Mouse (Mus musculus): ENCODE results near the gene Tex19.2.

Gene Tex19.2

GRCm38 (mm10) chr11:121111601-121112000 lies 6.9 kb downstream of the Tex19.2 start:
- WGBS = 94% methylated on average over 1 of the region's 1 CpGs

DNA sequence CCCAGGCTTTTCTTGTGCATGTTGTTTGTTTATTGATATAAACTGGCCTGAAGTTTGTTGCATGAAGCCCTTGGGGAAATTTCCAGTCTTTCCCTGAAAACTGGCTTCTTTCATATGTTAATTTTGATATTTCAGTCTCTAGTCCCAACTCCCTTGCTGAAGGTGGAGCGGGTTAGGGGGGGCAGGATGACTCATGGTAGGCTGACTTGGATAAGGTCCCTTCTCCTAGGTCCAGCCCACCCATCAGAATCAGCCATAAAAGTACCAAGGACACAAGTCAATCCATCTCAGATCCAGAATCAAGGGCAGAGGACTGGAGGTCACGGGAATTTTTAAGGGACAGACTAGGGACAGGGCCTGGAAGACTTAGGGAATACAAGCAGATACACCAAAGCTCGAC lies 7.4 kb downstream of the Tex19.2 start:
- 78% methylated on average over 3 of the region's 3 CpGs for WGBS

- WGBS = 20% methylated on average over 2 of the region's 2 CpGs
These were observed 8.5 kb downstream of the Tex19.2 start for GRCm38 (mm10) chr11:121109986-121110385.

DNA sequence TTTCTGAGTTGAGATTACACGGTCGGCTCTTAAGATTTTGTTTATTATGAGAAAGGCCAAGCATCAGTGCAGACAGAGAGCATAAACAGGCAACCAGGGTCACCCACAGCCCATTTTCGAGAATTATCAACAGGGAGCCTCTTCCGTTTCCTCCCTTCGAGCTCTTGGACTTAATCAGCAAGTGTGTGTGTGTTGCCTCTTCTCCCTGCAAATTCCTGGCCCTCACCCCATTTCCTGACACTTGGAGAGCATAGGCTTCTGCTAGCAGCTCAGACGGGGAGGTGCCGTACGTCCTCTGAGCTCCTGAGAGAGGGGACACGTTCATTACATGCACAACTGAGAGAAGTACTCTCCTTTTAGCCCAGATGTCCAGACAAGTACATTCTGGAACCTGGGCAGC lies 10.4 kb downstream of the Tex19.2 start:
- WGBS = 62% methylated on average over 9 of the region's 9 CpGs

GRCm38 (mm10) chr11:121107242-121107641 lies 11.2 kb downstream of the Tex19.2 start:
- 82% methylated on average over 1 of the region's 1 CpGs for WGBS

DNA sequence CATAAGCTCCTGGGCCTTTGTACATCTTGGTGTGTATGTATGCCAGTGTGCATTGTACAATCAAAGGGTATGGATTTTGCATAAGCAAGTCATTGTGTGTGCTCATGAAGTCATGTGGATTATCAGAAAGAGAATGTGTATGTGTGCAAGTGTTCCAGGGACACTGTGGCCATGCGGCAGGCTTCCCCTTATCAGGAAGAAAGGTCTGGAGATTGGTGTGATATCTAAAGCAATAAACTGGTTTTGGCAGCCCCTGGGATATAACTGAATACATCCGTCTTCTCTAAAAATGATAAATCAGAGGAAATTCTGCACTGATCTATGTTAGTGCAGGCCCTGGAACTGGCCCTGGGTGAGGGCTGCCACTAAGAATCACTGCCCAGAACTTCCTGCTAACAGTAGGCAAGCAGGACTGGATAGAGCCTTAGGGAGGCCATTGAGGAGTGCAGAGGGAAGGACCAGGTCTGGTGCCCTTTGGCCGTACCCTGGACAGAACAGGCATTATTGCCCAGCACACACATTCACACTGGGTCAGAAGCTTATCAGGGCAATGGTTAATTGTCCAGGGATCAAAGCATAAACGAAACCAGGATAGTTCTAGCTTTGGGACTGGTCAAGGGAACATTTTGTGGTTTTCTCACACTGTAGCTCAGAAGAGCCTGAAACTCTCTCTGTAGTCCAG lies 17.2 kb downstream of the Tex19.2 start:
- 89% methylated on average over 4 of the region's 4 CpGs for WGBS

DNA sequence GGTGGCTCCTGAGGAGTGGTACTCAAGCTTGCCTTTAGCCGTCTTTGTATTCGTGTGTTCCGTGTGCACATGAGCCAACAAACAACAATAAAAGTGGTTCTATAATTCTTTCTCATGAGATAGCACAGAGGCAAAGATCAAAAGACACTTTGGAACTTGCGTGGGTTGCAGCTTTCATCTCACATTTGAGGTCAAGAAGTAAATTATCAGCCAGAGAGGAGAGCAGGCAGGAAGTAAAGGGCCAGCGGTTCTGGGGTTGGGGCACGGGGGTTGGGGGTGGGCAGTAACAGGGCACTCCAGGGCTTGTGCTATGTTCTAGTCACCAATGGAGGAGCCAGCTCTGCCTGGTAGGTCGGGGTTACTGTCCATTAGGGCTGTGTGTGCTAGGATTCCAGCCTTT lies 17.8 kb downstream of the Tex19.2 start:
- 73% methylated on average over 7 of the region's 7 CpGs for WGBS

GRCm38 (mm10) chr11:121099762-121100161 lies 18.7 kb downstream of the Tex19.2 start:
- WGBS = 71% methylated on average over 7 of the region's 7 CpGs

- 93% methylated on average over 14 of the region's 14 CpGs for whole genome bisulfite sequencing
These were observed 25.6 kb downstream of the Tex19.2 start for GRCm38 (mm10) chr11:121092606-121093585.

DNA sequence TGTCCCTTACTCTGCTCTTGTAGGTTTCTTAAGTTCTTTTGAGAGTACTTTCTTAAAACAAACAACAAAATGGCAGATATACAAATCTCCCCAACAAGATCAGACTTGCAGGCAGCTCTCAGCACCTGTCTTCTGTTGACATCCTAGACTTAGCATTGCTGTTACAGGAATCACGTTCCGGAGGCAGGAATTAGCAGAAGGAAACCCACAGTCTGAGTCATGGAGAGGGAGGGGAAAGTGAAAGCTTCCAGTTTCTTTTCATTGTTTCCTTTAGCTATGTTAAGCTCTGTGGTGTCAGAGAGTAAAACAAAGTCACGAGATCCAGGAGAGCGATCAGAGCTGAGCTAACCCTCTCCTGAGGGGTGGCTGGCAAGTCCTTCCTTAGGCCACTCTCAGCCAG lies 27.5 kb downstream of the Tex19.2 start:
- WGBS = 42% methylated on average over 4 of the region's 4 CpGs

DNA sequence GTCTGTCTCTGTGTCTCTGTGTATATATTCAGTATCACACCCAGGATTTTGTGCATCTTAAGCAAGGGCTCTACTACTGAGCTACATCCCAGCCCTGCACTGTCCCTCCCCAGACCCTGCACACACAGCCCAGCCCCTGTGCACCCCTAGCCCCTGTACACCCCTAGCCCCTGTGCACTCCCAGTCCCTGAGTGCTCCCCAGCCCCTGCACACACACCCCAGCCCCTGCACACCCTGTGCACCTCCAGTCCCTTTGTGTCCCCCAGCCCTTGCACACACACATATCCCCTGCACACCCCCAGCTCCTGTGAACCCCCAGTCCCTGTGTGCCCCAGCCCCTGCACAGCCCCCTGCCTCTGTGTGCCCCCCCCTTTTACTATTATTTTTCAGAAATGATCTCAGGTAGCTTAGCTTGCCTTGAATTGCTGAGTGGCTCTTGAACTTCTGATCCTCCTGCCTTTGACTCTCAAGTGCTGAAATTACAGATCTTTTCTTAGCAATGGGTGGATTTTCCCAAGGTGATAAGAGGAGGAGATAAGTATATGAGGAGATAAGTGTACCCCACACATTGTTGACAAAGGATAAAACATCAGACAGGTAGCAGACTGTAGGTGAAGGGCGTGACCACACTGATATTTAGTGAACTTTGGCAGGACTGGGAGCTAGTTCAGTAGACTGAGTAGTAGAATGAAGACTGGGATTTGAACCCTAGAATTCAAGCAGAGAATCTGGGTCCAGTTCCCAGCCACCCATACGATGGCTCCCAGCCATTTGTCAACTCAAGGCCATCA lies 28.5 kb downstream of the Tex19.2 start:
- WGBS = 91% methylated on average over 2 of the region's 2 CpGs

- 89% methylated on average over 6 of the region's 6 CpGs for WGBS
These were observed 29.5 kb downstream of the Tex19.2 start for GRCm38 (mm10) chr11:121088997-121089396.

GRCm38 (mm10) chr11:121086296-121086695 lies 32.2 kb downstream of the Tex19.2 start:
- 68% methylated on average over 4 of the region's 4 CpGs for WGBS

DNA sequence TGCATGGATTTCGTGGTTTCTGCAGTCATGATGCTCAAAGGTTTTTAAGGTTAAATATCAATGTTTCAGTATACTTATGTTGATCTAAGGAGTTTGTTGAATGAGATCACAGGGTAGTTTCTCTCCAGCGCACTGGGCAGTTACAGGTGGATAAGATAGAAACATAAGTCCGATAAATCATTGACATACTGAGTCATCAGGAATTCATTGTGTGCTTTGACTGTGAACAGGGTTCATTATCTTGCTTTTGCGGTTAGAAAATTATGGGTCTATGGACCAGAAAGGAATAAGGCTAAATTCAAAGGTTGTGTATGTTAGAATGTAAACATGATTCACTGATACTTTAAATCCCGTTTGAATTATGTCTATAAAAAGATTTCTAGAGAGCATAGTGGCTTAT lies 33.3 kb downstream of the Tex19.2 start:
- WGBS = 78% methylated on average over 5 of the region's 5 CpGs

DNA sequence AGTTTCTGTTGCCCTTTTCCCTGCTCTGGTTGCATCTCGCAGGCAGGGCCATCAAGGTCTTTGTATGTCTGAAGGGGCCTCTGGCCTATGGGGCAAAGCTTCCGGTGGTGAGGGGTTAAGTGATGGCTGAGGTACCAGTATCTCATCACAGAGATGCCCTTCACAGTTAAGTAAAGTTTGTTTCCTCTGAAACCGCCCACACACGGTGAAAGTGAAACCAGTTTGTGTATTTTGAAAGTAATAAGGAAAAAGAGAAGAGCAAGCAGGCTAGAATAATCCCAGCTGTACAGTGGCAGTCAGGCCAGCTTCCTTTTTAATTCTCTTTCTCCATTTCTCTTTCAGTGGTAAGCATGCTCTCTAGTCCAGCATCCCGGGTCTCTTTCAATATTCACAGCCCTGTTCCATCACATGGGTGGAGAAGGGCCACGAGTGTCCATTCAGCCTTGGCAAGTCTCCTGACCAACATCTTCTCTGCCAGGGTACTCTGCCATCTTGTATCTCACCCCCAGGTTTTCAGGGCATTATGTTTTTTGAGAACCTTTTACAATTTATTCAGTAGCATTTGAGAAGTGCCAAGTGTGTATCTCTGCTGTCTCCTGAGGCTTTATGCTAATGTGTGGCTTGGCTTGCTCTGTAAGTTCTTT lies 35.5 kb downstream of the Tex19.2 start:
- 60% methylated on average over 6 of the region's 6 CpGs for WGBS

GRCm38 (mm10) chr11:121082250-121082649 lies 36.2 kb downstream of the Tex19.2 start:
- 77% methylated on average over 3 of the region's 3 CpGs for WGBS

GRCm38 (mm10) chr11:121081120-121081519 lies 37.4 kb downstream of the Tex19.2 start, which contains the start of gene Sectm1a:
Sectm1a (minus strand) TSS chr11:121081220.
- 82% methylated on average over 3 of the region's 3 CpGs for WGBS

- 96% methylated on average over 8 of the region's 8 CpGs for WGBS
These were observed 38.1 kb downstream of the Tex19.2 start for GRCm38 (mm10) chr11:121080330-121080729.

DNA sequence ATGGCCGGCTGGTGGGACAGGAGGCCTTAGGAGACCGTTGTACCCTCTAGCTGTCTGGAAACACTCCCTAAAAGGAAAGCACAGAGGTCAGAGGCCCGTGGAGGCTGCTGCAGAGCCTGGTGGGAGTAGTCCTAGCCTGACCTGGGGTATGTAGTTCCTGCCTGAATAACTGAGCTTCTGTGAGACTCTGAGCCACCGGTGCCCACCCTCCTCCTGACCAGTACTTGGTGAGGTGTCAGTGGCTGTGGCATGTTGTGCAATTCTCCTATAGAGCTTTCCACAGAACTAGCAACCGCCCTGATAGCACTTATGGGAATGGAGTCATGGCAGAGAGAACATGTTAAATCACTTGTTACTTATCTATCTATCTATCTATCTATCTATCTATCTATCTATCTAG lies 42.8 kb downstream of the Tex19.2 start:
- WGBS = 81% methylated on average over 5 of the region's 5 CpGs

DNA sequence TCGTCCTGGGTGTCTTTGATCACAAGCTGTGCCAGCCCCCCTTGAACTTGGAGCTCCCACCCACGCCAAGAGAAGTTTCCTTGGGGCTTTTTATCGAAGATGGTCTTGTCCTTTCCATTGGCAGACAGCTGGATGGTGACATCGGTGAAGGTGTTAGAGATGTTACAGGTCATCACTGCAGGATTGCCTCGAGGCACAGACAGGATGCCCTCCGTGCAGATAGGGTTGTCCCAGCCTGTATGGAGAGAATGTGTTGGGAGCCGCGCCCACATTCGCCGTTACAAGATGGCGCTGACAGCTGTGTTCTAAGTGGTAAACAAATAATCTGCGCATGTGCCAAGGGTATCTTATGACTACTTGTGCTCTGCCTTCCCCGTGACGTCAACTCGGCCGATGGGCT lies 48.8 kb downstream of the Tex19.2 start:
- WGBS = 93% methylated on average over 12 of the region's 16 CpGs

GRCm38 (mm10) chr11:121067895-121068294 lies 50.6 kb downstream of the Tex19.2 start:
- 95% methylated on average over 2 of the region's 2 CpGs for WGBS

All from cerebral cortex, adult 2 months (tissue).